Mouse (Mus musculus): ENCODE measurements at regions not wholly inside any gene's neighbourhood (a gene's known extent, or its start where the extent isn't known, plus 50 kb on each side); places are given as distances from the start of the nearest gene placed in this dataset.

- H3K27me3 ChIP-seq (ENCODE audit: control insufficient read depth, insufficient read depth, low read length), result no peaks in the 10 kb centered on the region
- DNase-seq (ENCODE audit: low spot score) (peak; percentile 19), ATAC-seq (ENCODE audit: low FRiP score, low read depth) (no peak)
- H3K4me2 ChIP-seq (replicated peaks; ENCODE audit: low read depth, low read length, severe bottlenecking), result no peak overlapping the region
- no peak overlapping the region for H3K27ac ChIP-seq (replicated peaks; ENCODE audit: low read depth, low read length)
- H3K36me3 ChIP-seq (ENCODE audit: control insufficient read depth, insufficient read depth, low read length), result no peaks in the 10 kb centered on the region
- H3K9ac ChIP-seq (ENCODE audit: low read depth, low read length, severe bottlenecking), result no peak overlapping the region
- H3K4me1 ChIP-seq (ENCODE audit: control insufficient read depth, insufficient read depth, low read length), result no peaks in the 10 kb centered on the region
- H3K4me3 ChIP-seq (replicated peaks; ENCODE audit: low read length), result no peak overlapping the region
- 74% methylated on average over 10 of the region's 10 CpGs for WGBS
- no peak for TF ChIP-seq POLR2A (IDR thresholded peaks at IDR 0.05; ENCODE audit: borderline replicate concordance, extremely low read depth, insufficient read depth, insufficient read length)
- H3K9me3 ChIP-seq (ENCODE audit: control insufficient read depth, low read length), result no peaks in the 10 kb centered on the region
These were observed 160.4 kb upstream of the Auts2 start for GRCm38 (mm10) chr5:132703455-132704100.

DNA sequence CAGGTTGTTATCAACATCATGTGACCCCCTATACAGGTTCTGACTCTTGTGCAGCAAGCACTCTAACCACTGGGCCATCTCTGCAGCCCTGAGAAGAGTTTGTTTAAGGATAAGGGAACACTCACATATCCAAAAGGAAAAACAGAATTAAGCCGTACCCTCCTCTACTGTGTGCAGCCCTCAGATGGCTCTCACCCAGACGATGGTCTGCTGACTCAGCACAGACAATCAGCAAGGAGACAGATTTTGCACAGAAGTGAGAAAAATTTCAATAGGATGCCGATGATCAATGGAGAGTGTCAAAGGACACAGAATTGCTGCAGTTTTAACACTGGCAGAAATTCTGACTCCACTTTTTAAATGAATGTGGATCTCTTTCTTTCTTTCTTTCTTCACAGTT is 159.4 kb upstream of the Auts2 start:
- Histone ChIP-seq H3K4me1 (ENCODE audit: control insufficient read depth, insufficient read depth, low read length) (no peaks in the 10 kb centered on the region), H3K4me3 (replicated peaks; ENCODE audit: low read length) (no peak overlapping the region), H3K27me3 (ENCODE audit: control insufficient read depth, insufficient read depth, low read length) (no peaks in the 10 kb centered on the region), H3K36me3 (ENCODE audit: control insufficient read depth, insufficient read depth, low read length) (no peaks in the 10 kb centered on the region), H3K9me3 (ENCODE audit: control insufficient read depth, low read length) (no peaks in the 10 kb centered on the region), H3K4me2 (replicated peaks; ENCODE audit: low read depth, low read length, severe bottlenecking) (no peak overlapping the region), H3K9ac (ENCODE audit: low read depth, low read length, severe bottlenecking) (no peak overlapping the region), H3K27ac (replicated peaks; ENCODE audit: low read depth, low read length) (no peak overlapping the region)
- WGBS, result 74% methylated on average over 3 of the region's 3 CpGs
- no peak for ATAC-seq (ENCODE audit: low FRiP score, low read depth)
- TF ChIP-seq POLR2A (IDR thresholded peaks at IDR 0.05; ENCODE audit: borderline replicate concordance, extremely low read depth, insufficient read depth, insufficient read length), result no peak
- DNase-seq (ENCODE audit: low spot score), result no peak

DNA sequence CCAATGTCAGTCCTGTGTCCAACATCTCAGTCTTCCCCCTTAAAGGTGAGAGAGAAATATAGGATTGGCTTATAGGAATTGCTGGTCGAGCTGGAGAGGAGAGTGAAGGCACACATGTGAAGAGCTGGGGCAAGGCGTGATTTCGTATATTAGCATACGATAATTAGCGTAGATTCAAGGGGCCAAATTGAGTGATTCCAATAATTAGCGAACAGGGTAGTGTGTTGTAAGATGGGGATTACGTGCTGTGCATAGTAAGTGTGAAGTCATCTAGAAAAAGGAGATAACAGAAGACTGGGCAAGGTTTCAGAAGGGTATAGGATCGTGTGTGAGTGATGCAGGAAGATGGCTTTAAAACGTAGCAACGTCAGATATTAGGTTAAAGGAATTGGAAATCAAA is 147.6 kb upstream of the Auts2 start:
- no peak for DNase-seq (ENCODE audit: low spot score)
- no peak for TF ChIP-seq POLR2A (IDR thresholded peaks at IDR 0.05; ENCODE audit: borderline replicate concordance, extremely low read depth, insufficient read depth, insufficient read length)
- Histone ChIP-seq H3K9ac (ENCODE audit: low read depth, low read length, severe bottlenecking) (no peak overlapping the region), H3K9me3 (ENCODE audit: control insufficient read depth, low read length) (0 out of 2 replicates have a peak, but pooled peaks cover 3% of the 10 kb centered on the region), H3K4me2 (replicated peaks; ENCODE audit: low read depth, low read length, severe bottlenecking) (no peak overlapping the region), H3K36me3 (ENCODE audit: control insufficient read depth, insufficient read depth, low read length) (no peaks in the 10 kb centered on the region), H3K4me1 (ENCODE audit: control insufficient read depth, insufficient read depth, low read length) (no peaks in the 10 kb centered on the region), H3K27ac (replicated peaks; ENCODE audit: low read depth, low read length) (no peak overlapping the region), H3K27me3 (ENCODE audit: control insufficient read depth, insufficient read depth, low read length) (no peaks in the 10 kb centered on the region), H3K4me3 (replicated peaks; ENCODE audit: low read length) (no peak overlapping the region)
- WGBS, result 90% methylated on average over 10 of the region's 10 CpGs
- no peak for ATAC-seq (ENCODE audit: low FRiP score, low read depth)

DNA sequence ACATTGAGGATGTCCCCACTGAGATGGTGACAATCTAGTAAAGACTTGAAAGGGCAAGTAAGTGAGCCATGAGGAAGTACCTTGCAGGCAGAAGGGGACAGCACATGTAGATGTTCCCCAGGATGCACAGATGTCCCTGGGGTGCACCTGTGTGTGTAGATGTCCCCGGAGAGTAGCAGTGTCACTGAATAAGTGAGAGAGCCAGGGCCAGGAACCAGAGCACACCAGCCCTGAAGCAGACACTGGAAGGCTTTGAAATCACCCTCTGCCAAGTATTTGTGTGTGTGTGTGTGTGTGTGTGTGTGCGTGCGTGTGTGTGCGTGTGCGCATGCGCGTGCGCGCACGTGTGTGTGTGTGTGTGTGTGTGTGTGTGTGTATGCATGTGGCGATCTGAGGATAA is 132.1 kb upstream of the Auts2 start:
- ATAC-seq (ENCODE audit: low FRiP score, low read depth), result no peak

GRCm38 (mm10) chr5:132673599-132674305 is 130.6 kb upstream of the Auts2 start:
- no peak overlapping the region for H3K4me3 ChIP-seq (replicated peaks; ENCODE audit: low read length)
- no peaks in the 10 kb centered on the region for H3K27me3 ChIP-seq (ENCODE audit: control insufficient read depth, insufficient read depth, low read length)
- H3K4me2 ChIP-seq (replicated peaks; ENCODE audit: low read depth, low read length, severe bottlenecking), result no peak overlapping the region
- H3K9ac ChIP-seq (ENCODE audit: low read depth, low read length, severe bottlenecking), result no peak overlapping the region
- TF ChIP-seq POLR2A (IDR thresholded peaks at IDR 0.05; ENCODE audit: borderline replicate concordance, extremely low read depth, insufficient read depth, insufficient read length), result no peak
- ATAC-seq (ENCODE audit: low FRiP score, low read depth) (no peak), DNase-seq (ENCODE audit: low spot score) (no peak)
- H3K4me1 ChIP-seq (ENCODE audit: control insufficient read depth, insufficient read depth, low read length), result no peaks in the 10 kb centered on the region
- H3K27ac ChIP-seq (replicated peaks; ENCODE audit: low read depth, low read length), result no peak overlapping the region
- 27% methylated on average over 6 of the region's 6 CpGs for WGBS
- H3K36me3 ChIP-seq (ENCODE audit: control insufficient read depth, insufficient read depth, low read length), result no peaks in the 10 kb centered on the region
- H3K9me3 ChIP-seq (ENCODE audit: control insufficient read depth, low read length), result no peaks in the 10 kb centered on the region

More for the DNA sequence above, 132.1 kb upstream of the Auts2 start:
- H3K27me3 ChIP-seq (ENCODE audit: control insufficient read depth, insufficient read depth, low read length), result no peaks in the 10 kb centered on the region
- 96% methylated on average over 11 of the region's 11 CpGs for WGBS
- TF ChIP-seq POLR2A (IDR thresholded peaks at IDR 0.05; ENCODE audit: borderline replicate concordance, extremely low read depth, insufficient read depth, insufficient read length), result no peak
- no peaks in the 10 kb centered on the region for H3K4me1 ChIP-seq (ENCODE audit: control insufficient read depth, insufficient read depth, low read length)
- no peak overlapping the region for H3K4me2 ChIP-seq (replicated peaks; ENCODE audit: low read depth, low read length, severe bottlenecking)
- no peak overlapping the region for H3K4me3 ChIP-seq (replicated peaks; ENCODE audit: low read length)
- H3K36me3 ChIP-seq (ENCODE audit: control insufficient read depth, insufficient read depth, low read length), result no peaks in the 10 kb centered on the region
- H3K9ac ChIP-seq (ENCODE audit: low read depth, low read length, severe bottlenecking), result no peak overlapping the region
- no peaks in the 10 kb centered on the region for H3K9me3 ChIP-seq (ENCODE audit: control insufficient read depth, low read length)
- H3K27ac ChIP-seq (replicated peaks; ENCODE audit: low read depth, low read length), result no peak overlapping the region
- no peak for DNase-seq (ENCODE audit: low spot score)
